Mouse (Mus musculus) adrenal gland, postnatal 4 days (tissue): ENCODE data around the gene Klf1. TPM values are rescaled to one million over a fixed set of nuclear protein-coding genes. Genes with fewer than 3 reads are reported as not detected.
A peak's percentile ranks its signal among the peaks of the same experiment; 100 is the strongest.

Source experiments
- DNase-seq, 2 experiments: peaks; one replicate each; pipeline ENCODE4 v3.0.0; 2021 to 2022; ENCODE audit warnings: low spot score in 2 of 2, mixed read lengths in 2 of 2
- long read RNA-seq, 2 experiments: library from polyadenylated mRNA; stranded (forward); transcript quantifications; one replicate each; pipeline ENCODE4 v2.0.0; 2021
- total RNA-seq, 2 experiments: library from RNA; stranded (reverse); gene quantifications; 2 replicates each; pipeline ENCODE4 v1.2.3; 2021

The Klf1 gene
- total RNA-seq = 1 to 10 TPM; 2.7 to 6.8 TPM
- long read RNA-seq, experiment 1, partial matches to known transcripts = 1 of 3 reads
- long read RNA-seq, experiment 1, other reads (novel, unspliced or antisense) = 0 of 3 reads
- long read RNA-seq, experiment 2, transcript Klf1-201 (3 exons, 1,530 nt) = major isoform, 9 of 10 reads
- long read RNA-seq, experiment 2, partial matches to known transcripts = 1 of 10 reads
- long read RNA-seq, experiment 2, other reads (novel, unspliced or antisense) = 0 of 10 reads

DNA sequence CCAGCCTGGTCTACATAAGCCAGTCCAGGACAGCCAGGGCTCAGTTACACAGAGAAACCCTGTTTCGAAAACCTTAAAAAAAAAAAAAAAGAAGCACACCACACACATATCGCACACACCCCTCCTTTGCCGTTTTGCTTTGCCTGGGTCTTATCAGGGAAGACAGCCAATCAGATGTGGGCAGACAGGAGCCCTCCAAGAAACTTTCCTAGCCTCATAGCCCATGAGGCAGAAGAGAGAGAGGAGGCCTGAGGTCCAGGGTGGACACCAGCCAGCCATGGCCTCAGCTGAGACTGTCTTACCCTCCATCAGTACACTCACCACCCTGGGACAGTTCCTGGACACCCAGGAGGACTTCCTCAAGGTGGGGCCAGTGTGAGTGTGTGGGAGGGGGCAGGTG lies at the start of gene Klf1:
Gene Klf1, plus strand, starts transcription at position 177 of the 400 bp plus-strand sequence.
- DNase-seq = no peak

DNA sequence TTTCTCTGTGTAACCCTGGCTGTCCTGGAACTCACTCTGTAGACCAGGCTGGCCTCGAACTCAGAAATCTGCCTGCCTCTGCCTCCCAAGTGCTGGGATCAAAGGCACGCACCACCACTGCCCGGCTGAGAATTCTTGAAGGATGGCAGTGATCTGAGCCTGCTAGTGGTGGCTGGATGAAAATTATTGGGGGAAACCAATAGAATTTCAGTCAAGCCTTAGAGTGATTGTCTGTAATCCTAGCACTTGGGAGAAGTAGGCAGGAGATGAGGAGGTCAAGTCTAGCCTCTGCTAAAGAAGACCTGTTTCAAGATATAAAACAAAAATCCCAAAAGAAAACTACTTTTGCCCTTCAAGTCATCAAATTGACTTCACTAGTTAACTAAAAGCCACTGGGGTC lies 45.3 kb upstream of the Klf1 start:
- no peak for DNase-seq

DNA sequence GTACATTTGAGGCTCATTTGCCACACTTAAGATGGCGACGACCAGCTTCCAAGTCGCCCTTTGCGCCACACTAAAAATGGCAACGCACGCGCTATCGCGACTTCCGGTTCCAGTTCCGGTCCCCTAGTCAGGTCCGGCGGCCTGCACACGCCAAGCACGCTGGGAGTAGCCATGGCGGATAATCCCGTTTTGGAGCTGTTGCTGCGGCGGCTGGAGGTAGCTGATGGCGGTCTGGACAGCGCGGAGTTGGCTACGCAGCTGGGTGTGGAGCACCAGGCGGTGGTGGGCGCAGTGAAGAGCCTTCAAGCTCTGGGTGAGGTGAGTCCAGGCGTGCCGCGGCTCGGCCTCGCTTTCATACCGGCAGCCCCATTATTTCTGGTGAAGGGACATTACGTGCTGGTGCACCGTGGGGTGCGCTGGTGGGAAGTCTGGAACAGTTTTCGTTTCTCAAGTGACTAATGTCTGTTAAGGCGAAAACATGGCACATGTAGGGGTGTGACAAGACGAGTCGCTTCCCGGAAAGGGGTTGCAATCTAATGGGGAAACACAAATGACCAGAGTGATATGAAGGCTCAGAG lies 44.8 kb upstream of the Klf1 start, which contains the start of gene Farsa:
Gene Farsa, plus strand, starts transcription at position 126 of the 578 bp plus-strand sequence.
- peak; percentile 75 to 83 for DNase-seq

DNA sequence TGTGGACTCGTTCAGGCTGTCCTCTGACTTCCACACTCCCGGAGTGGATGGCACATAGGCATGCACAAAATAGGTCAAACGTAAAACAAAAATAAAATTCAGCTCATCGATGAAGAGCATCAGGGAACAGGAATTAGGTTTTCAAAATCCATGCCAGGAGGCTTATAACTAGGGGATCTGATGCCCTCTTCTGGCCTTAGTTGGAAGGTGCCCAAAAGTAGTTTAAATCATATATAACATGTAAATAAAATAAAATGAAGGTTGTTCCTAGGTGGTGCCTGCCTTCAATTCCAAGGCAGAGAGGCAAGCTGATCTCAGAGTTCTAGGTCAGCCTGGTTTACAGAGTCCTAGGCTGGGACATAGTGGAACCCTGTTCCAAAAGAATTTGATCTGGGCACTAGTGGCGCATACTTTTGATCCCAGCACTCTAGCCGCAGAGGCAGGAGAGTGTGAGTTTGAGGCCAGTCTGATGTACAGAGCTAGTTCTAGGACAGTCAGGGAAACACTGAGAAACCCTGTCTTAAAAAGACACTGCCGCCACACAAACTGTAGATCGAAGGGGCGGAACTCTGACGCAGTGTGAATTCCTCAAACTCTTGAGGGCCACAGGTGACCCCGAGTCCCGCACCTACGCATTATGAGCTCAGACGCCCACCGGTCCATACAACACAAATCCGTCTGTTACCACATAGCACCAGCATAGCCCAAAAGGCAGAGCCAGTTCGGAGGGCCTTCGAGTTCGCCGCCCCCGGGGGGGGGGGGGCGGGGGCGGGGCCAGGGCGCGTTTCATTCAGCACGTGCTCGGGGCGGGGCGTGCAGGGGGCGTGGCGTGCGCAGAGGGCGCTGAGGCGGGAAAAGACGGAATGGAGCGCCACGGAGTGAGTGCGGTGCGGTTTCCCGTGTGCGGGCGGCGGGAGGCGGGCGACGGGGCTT lies 30.1 kb upstream of the Klf1 start, which contains the start of gene Syce2:
Gene Syce2, plus strand, starts transcription at position 736 of the 933 bp plus-strand sequence.
- peak; percentile 61 to 69 for DNase-seq

DNA sequence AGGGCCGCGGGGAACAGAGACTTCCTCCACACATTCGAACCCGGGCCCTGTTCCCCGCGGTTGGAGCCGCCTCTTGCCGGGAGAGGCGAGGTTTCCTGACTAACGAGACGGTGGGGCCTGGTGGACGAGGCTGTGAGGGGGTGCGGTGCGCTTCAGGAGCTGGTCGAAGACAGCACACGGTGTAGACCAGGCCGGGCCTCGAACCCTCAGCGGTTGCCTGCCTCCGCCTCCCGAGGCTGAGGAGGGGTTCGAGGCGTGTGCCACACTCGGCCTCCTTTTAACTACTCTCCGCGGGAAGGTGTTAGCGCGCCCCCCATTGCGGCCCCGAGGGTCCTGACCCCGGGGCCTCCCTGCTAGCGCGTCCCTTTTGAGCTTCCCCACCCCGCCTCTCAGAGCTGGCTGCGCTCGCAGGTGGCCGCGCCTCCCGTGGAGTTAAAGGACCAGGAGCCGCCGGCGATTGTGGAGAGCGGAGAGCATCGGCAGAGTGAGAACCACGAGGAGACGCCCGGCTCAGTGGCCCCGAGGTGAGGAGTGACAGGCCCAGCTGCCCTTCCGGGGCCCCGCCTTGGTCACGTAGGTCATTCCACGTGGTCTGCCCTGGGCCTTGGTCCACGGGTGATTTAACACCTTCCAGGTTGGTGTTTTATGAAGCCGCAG lies 29.3 kb upstream of the Klf1 start:
- no peak for DNase-seq

DNA sequence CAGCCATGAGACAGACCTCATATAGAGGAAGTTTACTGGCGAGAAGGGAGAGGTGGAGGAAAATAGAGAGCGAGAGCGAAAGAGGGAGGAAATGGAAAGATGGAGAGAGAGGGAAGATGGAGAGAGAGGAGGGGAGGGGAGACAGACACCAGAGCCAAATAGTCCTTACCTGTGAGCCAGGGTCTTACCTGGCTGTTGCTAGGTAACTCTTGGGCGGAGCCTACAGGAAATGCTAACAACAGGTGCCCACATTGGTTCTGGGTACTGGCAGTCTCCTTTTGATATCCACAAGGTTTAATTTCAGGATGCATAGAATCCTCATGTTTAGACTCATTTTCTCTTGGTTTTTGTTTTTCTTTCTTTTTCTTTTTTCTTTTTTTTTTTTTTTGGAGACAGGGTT lies 28.7 kb upstream of the Klf1 start:
- DNase-seq = no peak

DNA sequence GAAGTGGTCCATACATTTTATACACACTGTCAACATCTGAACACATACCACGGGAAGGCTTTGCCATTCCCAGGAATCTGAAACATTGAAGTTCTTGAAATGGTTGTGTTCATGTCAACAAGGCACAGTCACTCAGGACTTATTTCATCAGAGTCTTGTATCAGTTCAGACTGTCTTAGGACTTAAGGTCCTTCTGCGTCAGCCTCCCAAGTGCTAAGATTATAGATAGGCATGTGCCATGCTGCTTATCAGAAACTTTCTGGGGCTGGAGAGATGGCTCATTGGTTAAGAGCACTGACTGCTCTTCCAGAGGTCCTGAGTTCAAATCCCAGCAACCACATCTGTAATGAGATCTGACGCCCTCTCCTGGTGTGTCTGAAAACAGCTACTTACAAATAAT lies 27.4 kb upstream of the Klf1 start:
- DNase-seq = no peak

DNA sequence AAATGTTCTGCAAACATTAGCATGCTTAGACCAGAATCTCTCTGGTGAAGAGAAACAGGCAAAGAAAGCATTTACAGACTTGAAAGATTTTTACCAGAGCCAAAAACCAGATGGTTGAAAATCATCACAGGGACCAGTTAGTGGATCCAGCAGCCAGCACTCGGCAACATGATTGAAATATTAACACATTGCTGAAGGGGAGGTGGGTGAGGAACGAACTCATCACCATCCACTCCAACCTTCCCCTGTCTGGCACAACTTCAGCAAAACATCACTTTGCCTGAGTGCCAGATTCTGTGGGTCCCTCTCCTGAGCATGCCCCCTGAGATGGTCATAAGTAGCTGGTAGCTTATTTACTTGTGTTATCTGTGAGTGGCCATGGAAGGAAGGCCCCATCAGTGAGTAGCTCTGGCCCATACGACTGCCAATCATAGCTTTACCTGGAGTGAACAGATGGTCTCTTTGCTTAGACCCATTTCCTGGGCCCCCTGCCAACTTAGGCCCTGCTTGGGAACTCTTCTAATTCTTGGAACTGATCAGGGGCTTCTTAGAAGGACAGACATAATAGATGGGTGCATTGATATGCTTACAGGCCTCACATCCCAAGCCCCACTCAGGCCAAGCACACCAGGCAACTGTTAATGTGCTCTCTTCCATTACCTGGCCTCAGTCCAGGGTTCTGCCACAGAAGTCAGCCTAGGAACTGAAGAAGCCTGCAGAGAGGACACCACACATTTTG lies 24.3 kb upstream of the Klf1 start:
- DNase-seq = no peak

DNA sequence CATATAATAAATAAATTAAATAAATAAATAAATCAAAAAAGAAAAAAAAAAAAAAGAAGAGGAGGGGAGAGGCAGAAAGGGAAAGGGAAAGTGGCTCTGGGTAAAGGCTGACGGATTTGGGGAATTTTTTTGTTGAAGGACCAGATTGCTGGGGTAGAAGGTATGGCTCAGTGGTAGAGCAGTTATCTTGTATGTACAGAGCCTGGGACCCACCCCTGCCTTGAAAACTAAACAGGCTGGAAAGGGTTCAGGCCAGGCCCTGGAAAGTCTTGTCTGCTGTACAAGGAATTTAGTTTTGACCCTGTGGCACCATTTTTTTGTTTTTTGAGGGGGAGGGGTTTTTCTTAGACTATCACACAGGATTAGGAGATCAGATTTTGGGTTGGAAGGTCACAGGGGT lies 22.8 kb upstream of the Klf1 start:
- DNase-seq = no peak

DNA sequence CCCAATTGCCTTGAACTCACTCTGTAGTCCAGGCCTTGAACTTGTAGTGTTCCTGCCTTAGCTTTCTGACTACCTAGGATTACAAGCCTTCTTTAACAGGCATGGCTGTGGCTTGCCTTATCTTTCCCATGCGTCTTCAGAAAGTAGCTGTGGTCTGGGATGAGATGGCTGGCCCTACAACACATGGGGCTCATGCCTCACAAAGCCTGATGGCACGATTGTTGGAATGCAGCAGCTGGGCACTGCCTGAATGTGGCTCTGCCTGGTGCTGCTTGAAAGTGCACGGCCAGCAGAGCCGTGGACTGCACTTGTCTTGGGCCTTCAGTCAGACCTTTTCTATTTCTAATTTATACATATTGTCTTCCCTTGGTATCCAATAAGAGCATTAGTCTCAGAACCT lies 17.0 kb upstream of the Klf1 start:
- DNase-seq = no peak

DNA sequence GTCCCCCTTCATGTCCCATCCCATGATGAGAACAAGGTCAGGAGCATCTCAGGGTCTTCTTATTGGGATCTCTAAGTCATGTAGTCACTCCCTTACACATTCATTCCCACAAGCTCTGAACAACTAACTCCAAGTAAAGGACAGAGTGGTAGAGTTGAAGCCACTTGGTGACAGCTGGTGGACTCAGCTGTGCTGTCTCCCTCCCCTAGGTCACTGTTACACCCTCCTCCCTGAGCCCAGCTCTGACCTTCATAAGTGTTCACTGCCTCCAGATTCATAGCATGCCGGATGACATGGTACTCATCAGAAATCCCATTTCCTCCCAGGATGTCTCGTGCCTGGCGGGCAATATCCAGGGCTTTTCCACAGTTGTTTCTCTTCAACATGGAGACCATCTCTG lies 13.4 kb upstream of the Klf1 start:
- DNase-seq = no peak

DNA sequence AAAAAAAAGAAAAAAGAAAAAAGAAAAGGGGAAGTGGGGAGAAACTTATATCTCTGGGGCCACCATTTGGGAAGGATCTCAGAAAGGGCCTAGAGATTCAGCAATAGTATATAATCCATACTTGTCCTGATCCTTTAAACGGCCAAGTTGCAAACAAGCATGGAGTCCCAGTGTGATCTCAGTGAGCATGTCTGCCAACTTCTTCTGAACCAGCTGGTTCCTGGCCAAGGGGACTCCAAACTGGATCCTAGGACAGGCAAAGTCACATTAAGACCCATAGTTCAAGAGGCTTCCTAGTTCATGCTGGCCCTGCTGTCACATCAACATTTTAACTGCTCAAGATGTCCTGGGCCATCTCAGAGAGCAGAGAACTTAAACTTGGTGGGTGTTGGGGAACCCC lies 12.6 kb upstream of the Klf1 start:
- no peak for DNase-seq

DNA sequence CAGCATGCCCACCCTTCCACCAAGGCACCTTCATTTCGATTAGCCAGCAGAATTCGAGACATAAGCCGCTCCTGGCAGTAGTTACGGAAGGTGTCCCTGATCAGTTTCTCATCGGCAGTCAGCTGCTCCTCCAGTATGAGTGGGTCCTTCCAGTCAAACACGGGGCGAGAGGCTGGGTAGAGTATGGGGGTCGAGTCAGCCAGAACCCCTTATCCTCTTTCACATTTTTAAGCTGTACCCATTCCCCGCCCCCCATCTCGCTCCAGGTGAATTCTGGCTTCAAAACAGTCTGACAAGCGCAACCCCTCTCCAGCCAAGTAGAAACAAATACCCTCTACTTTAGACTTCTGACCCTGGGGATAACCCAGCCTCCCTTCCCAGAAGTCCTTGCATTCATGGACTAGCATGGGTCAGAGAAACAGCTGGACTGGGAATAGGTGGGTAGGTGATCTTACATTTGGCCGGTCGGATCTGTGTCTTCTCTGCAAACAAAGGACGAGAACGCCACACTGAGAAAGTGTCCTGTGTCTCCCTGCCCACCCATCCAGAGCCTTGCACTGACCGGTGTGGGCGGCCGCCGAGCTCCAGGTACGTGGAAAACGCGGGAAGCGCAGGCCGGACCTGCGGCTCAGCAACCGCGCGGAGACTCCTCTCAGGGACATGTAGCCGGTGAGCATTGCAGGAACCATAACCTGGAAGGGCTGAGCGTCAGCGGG lies 8.6 kb upstream of the Klf1 start:
- DNase-seq = no peak

DNA sequence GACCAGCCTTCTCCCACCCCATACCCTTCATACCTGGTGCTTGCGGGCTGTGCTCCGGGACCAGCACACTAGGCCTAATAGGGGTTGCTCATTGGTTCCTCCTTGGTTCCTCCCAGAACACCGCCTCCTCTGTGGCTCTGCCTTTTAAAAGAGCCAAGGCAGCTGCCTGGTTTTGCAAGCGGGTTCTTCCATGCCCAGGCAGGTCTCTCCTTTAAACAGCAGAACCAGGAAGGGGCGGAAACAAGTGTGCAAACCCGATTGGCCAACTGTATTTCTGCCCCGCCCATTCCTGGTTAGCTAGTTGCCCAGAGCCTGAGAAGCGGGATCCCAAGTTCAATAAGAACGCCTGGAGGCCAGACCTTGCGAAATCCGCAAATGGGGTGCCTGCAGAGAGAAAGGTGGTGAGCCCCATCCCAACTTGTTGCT lies 8.0 kb upstream of the Klf1 start, which contains the start of gene Gcdh:
Gene Gcdh, minus strand, starts transcription at position 213 of the 426 bp plus-strand sequence.
- DNase-seq = peak in 1 of 2 experiments; percentile 80

DNA sequence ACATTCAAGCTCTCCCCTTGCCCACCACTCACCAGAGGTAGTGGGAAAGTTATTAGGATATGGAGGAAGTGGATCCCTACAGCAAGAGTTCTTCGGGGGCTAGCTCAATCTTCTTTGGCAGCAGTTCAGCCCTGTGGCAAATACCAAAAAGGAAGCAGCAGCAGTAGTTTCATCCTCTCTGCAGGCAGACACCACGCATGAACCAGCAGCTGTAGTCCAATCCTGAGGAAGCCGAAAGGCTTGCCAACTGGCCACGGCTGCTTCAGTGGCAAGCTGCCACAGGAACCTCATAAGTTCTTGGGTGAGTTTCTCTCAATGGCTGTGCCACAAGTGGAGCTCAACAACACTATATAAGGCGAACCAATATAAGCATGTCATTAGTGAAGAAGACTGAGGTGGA lies 5.8 kb upstream of the Klf1 start:
- no peak for DNase-seq

DNA sequence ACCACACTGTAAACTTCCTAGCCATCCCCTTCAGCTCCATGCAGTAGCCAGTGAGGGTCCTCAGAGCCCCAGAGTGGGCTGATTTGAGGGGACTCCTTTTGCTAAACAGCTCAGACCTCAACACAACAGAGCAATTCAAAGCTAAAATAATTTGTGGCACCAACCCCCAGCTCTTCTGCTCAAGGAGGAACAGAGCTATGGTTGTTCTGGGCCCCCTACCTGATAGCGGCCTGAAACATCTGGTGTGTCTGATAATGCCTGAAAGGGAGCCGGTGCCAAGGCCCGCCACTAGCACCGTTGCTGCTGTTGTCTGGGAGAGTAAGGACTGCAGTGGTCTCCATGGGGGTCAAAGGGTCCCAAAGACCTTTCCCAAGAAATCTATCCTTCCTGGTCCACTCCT lies 657 bp upstream of the Klf1 start:
- no peak for DNase-seq

DNA sequence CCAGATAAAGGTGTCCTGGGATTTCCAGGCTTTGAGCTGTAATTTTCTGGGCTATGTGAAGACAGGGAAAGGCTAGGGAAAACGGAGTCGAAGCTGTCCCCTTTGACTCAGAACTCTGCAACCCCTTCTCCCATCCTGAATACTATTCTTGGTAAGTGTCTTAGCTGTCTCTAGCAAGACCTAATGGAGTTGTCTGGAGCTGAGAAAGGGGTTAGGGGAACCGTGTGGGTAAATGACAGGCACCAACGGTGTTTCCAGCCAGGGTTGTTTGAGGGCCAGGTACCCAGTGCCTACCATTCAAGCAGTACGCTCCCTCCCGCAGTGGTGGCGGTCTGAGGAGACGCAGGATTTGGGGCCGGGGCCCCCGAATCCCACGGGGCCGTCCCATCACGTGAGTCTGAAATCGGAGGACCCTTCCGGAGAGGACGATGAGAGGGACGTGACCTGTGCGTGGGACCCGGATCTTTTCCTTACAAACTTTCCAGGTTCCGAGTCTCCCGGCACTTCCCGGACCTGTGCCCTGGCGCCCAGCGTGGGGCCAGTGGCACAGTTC lies 715 bp downstream of the Klf1 start:
- no peak for DNase-seq

DNA sequence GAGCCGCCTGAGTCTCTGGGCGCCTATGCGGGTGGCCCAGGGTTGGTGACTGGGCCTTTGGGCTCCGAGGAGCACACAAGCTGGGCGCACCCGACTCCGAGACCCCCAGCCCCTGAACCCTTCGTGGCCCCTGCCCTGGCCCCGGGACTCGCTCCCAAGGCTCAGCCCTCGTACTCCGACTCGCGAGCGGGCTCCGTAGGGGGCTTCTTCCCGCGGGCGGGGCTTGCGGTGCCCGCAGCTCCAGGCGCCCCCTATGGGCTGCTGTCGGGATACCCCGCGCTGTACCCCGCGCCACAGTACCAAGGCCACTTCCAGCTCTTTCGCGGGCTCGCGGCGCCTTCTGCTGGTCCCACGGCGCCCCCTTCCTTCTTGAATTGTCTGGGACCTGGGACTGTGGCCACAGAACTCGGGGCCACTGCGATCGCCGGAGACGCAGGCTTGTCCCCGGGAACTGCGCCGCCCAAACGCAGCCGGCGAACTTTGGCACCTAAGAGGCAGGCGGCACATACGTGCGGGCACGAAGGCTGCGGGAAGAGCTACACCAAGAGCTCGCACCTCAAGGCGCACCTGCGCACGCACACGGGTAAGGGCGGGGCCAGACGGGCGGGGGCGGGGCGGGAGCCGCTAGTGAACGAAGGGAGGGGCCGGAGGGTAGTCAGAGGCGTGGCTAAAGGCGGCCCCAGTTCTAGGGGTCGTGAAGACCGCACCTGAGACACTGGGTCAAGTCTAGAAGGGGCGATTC lies 1.4 kb downstream of the Klf1 start:
- DNase-seq = peak; percentile 74 to 85

DNA sequence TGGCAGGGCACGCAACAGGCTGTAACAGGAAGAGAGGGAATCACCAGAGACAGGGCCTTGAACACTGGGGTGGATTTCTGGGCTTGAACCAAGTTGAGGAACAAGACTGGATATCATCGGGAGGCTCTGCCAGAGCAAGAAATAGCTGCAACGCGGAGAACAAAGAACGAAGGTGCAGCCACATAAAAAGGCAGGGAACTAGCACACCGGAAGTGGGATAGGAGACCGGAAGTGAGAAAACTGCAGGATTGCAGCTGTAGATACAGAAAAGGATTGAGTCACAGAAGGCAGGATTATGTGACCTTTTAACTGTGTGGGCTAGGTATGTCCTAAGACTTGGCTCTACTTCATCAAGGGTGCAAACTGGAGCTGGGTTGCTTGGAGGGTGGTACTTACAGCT lies 2.6 kb downstream of the Klf1 start:
- no peak for DNase-seq
